Mouse (Mus musculus): ENCODE measurements around the gene Rpl4. TPM values are rescaled to one million over a fixed set of nuclear protein-coding genes. Genes with fewer than 3 reads are reported as not detected.
"Not testable (repeated sequence)": the region's sequence is repeated elsewhere in the genome, so short reads cannot be mapped to it uniquely, and the experiment has no call there.

Rpl4 gene
- polyA plus RNA-seq, 1 experiment from 2014 or later = 1,252 TPM

DNA sequence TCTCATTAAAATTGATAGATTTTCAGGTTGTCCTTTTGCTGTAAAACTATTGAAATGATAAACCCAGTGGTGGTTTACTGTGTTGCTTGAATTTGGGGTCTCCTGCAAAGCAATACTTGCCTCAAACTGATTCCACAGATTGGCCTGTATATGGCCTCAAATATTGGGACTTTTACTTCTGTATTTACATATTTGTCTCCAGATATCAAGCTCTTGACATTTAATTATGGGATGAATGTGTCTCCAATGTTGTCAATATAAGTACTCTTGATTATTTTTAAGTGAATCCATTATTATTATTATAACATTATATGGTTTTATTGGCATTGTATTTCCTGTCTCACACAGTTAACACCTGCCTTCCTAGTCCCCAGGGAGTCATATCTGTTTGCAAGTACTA is 1.2 kb downstream of the Rpl4 start:
- H3K4me2 ChIP-seq (replicated peaks) = peak overlapping the region; percentile 65
- H3K4me3 ChIP-seq (replicated peaks) = peak overlapping the region; percentile 83
- no peaks in the 10 kb centered on the region for H3K9me3 ChIP-seq
- ATAC-seq = no peak
- peaks cover 3% of the 10 kb centered on the region; the same call in 1 of the 2 replicates for H3K4me1 ChIP-seq (replicated peaks)
- H3K36me3 ChIP-seq = peaks cover 34% of the 10 kb centered on the region
- peak overlapping the region; percentile 87 for H3K9ac ChIP-seq
- H3K27me3 ChIP-seq (replicated peaks) = no peaks in the 10 kb centered on the region
- no peak overlapping the region for H3K27ac ChIP-seq

DNA sequence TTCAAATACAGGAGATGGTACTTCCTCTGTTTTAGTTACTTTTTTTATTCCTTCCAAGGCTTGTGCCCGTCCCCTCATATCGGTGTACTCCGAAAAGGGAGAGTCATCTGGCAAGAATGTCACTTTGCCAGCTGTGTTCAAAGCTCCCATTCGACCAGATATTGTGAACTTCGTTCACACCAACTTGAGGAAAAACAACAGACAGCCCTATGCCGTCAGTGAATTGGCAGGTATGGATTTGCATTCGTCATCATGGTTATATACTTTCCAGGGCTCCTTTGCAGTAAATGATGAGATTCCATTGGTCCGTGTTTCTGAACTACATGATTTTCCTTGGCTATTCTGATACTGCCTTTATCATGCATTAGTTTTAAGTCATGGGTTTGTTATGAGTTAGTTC is 1.6 kb downstream of the Rpl4 start:
- Histone ChIP-seq H3K9me3 (no peaks in the 10 kb centered on the region), H3K4me1 (replicated peaks) (peaks cover 4% of the 10 kb centered on the region; the same call in 1 of the 2 replicates), H3K27ac (no peak overlapping the region), H3K27me3 (replicated peaks) (no peaks in the 10 kb centered on the region), H3K36me3 (peaks cover 34% of the 10 kb centered on the region), H3K4me3 (replicated peaks) (peak overlapping the region; percentile 83), H3K4me2 (replicated peaks) (peak overlapping the region; percentile 65), H3K9ac (no peak overlapping the region)
- no peak for ATAC-seq
- 53% methylated on average over 8 of the region's 8 CpGs for WGBS

DNA sequence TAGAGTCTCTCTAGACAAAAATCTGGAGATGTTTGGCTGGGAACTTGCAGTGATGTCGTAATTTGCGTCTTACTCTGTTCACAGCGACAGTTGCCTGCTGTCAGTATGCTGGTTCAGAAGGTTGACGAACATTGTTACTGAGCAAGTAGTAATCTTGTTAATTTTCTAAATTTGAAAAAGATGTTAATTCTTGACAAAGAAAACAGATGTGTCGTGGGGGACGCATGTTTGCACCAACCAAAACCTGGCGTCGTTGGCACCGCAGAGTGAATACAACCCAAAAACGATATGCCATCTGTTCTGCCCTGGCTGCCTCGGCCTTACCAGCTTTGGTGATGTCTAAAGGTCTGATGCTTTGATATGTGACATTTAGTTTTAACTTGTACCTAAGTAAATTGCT is 2.2 kb downstream of the Rpl4 start:
- 88% methylated on average over 11 of the region's 11 CpGs for WGBS
- Histone ChIP-seq H3K4me3 (replicated peaks) (no peak overlapping the region), H3K4me2 (replicated peaks) (peak overlapping the region; percentile 65; the same call in 1 of the 2 replicates), H3K27ac (no peak overlapping the region), H3K9ac (no peak overlapping the region), H3K9me3 (no peaks in the 10 kb centered on the region), H3K4me1 (replicated peaks) (peaks cover 9% of the 10 kb centered on the region; the same call in 1 of the 2 replicates), H3K27me3 (replicated peaks) (no peaks in the 10 kb centered on the region), H3K36me3 (peaks cover 37% of the 10 kb centered on the region)
- no peak for ATAC-seq

DNA sequence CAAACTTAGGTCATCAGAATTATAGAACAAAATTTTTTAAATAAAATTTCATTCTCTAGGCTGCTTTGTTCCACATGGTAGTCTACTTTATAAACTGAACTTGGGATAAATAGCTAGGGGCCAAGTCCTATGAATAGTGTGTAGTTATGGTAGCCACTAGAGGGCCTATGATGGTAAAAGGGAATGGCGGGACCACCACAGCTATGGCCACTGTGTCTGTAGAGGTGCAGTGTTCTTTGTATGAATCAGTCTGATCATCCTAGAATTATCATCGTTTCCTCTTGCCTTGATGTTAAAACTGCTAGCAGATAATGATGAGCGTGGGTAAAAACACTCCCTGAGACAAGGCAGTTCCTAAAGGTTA is 5.4 kb downstream of the Rpl4 start:
- Histone ChIP-seq H3K36me3 (peaks cover 47% of the 10 kb centered on the region), H3K9ac (no peak overlapping the region), H3K4me1 (replicated peaks) (peaks cover 6% of the 10 kb centered on the region; the same call in 1 of the 2 replicates), H3K4me2 (replicated peaks) (peak overlapping the region; percentile 59), H3K4me3 (replicated peaks) (peak overlapping the region; percentile 68; the same call in 1 of the 2 replicates), H3K27ac (peak overlapping the region; percentile 91), H3K9me3 (no peaks in the 10 kb centered on the region), H3K27me3 (replicated peaks) (no peaks in the 10 kb centered on the region)
- WGBS = 37% methylated on average over 3 of the region's 3 CpGs
- ATAC-seq = peak; percentile 50

DNA sequence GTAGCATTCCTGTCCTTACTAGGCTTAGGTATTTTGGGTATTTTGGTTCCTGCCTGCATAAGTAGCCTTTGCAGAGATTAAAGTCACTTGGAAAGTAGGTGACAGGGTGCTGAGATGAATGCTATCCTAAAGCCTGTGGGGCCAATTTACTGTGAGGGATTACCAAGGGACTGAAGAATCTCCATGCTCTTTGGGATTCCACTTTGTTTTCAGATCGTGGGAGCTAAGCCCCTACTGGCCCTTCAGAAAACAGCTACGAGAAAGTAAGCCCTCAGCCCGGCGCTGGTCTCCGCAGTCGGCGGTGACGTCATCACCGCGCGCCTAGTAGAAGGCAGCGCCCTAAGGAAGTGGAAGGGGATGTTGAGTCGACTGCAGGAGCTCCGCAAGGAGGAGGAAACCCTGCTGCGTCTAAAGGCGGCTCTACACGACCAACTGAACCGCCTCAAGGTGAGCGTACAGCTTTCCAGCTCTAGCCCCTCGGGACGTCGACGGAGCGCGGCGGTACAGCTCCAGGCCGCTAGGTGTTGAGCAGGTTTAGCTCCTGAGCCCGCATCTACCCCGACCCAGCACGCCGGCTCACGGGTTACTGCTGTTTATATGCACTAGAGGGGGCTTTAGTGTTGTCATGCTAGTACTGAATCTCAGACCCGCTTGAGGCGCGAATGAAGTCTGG is 5.9 kb downstream of the Rpl4 start, which contains the start of gene Snapc5:
Snapc5 (plus strand) TSS at position 301 of the 673 bp plus-strand sequence.
- H3K4me3 ChIP-seq (replicated peaks) = peak within 1 kb of the TSS; percentile 68
- H3K36me3 ChIP-seq = peaks cover 49% of the 10 kb centered on the region
- peak within 1 kb of the TSS; percentile 91 for H3K27ac ChIP-seq
- H3K4me2 ChIP-seq (replicated peaks) = peak within 1 kb of the TSS; percentile 59
- no peaks in the 10 kb centered on the region for H3K9me3 ChIP-seq
- peak; percentile 97 for ATAC-seq
- WGBS = under 1% methylated on average over 35 of the region's 35 CpGs
- H3K9ac ChIP-seq = peak within 1 kb of the TSS; percentile 77
- peaks cover 6% of the 10 kb centered on the region; the same call in 1 of the 2 replicates for H3K4me1 ChIP-seq (replicated peaks)
- no peaks in the 10 kb centered on the region for H3K27me3 ChIP-seq (replicated peaks)

DNA sequence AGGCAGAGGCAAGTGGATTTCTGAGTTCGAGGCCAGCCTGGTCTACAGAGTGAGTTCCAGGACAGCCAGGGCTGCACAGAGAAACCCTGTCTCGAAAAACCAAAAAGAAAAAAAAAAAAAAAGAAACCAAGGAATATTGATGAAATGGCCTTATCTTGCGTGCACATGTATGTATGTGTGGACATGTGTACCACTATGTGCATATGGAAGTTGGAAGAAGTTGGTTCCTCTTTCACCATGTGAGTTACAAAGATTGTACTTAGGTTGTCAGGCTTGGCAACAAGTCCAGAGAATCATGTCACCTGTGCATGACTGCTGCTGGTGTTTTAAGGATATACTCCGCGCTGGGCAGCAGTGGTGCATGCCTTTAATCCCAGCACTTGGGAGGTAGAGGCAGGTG is 10.1 kb downstream of the Rpl4 start:
- H3K4me2 ChIP-seq (replicated peaks); H3K27ac ChIP-seq; H3K4me3 ChIP-seq (replicated peaks); H3K9me3 ChIP-seq; H3K9ac ChIP-seq; ATAC-seq; H3K4me1 ChIP-seq (replicated peaks); H3K27me3 ChIP-seq (replicated peaks): not testable (repeated sequence)
- peaks cover 31% of the 10 kb centered on the region for H3K36me3 ChIP-seq
- 91% methylated on average over 5 of the region's 5 CpGs for WGBS

DNA sequence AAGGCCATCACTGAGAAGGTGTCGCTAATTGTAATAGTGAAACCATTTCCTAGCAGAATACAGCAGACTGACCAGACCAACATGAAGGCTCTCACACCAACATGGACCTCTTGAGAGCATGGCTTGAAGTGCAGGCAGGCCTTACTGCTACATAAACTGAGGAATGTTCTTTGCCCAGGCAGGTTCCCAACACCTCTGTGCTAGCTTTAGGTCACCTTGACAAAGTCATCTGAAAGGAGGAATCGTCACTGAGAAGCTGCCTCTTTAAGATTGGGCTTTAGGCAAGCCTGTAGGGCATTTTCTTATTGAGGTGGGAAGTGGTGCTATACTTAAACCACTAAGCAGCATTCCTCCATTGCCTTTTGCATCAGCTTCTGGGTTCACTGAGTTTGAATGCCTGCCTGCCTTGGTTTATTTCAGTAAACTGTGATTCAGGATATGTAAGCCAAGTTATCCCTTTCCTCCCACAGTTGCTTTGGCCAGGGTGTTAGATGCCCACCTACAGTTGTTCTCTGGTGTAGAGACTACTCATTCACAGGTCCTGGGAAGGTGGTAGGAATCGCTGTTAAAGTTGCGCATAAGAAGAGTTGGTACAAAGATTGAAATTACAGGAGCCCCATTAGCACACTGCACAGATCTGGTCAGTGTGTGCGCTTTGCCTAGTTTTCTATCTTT is 11.1 kb downstream of the Rpl4 start:
- Histone ChIP-seq H3K4me2 (replicated peaks) (no peak overlapping the region), H3K27me3 (replicated peaks) (no peaks in the 10 kb centered on the region), H3K4me3 (replicated peaks) (no peak overlapping the region), H3K27ac (no peak overlapping the region), H3K9me3 (no peaks in the 10 kb centered on the region), H3K4me1 (replicated peaks) (peaks cover 6% of the 10 kb centered on the region; the same call in 1 of the 2 replicates), H3K36me3 (peaks cover 31% of the 10 kb centered on the region), H3K9ac (no peak overlapping the region)
- 93% methylated on average over 5 of the region's 5 CpGs for WGBS
- no peak for ATAC-seq

DNA sequence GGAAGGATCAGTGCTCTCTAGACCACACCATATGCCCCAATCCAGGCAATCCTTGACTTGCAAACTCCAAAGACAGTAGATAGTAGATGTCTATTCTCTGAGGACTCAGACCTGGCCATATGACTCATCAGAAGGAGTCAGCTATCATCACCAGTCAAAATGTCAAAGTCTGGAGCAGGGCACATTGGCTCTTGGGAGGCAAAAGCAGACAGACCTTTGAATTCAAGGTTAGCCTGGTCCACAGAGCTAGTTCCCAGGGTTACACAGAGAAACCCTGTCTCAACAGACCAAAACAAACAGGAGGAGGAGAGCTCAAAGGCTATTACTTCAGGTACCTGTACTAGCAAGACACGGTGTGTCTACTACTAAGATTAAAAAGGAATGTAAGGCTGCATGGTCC is 20.7 kb downstream of the Rpl4 start:
- ATAC-seq = no peak
- Histone ChIP-seq H3K4me3 (replicated peaks) (no peak overlapping the region), H3K27ac (no peak overlapping the region), H3K27me3 (replicated peaks) (no peaks in the 10 kb centered on the region), H3K4me1 (replicated peaks) (peaks cover 5% of the 10 kb centered on the region; the same call in 1 of the 2 replicates), H3K9me3 (no peaks in the 10 kb centered on the region), H3K4me2 (replicated peaks) (no peak overlapping the region), H3K9ac (no peak overlapping the region), H3K36me3 (peaks cover 27% of the 10 kb centered on the region)
- WGBS = 81% methylated on average over 1 of the region's 1 CpGs

DNA sequence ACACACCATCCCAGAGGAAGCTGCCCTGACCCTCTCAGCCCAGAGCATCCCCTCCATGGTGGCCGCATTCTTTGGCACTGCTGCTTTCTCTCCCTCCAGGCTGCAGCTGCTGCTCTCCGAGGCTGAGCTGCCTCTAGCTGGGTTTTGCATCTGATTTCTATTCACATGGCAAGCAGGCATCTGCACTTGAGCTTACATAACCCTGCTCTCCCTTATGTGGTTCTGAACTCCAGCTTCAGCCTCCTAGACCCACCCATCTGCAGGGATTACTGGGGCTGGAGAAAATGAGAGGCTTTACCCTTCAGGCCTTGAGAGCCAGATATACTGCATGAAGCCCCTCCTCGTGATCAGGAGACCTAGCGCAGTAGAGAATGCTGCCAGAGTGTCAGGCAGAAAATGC is 22.4 kb downstream of the Rpl4 start:
- Histone ChIP-seq H3K9me3 (no peaks in the 10 kb centered on the region), H3K9ac (no peak overlapping the region; the same call in 1 of the 2 replicates), H3K27ac (no peak overlapping the region), H3K36me3 (peaks cover 24% of the 10 kb centered on the region), H3K4me1 (replicated peaks) (peaks cover 9% of the 10 kb centered on the region; the same call in 1 of the 2 replicates), H3K27me3 (replicated peaks) (no peaks in the 10 kb centered on the region), H3K4me3 (replicated peaks) (no peak overlapping the region), H3K4me2 (replicated peaks) (no peak overlapping the region)
- ATAC-seq = no peak
- 66% methylated on average over 4 of the region's 4 CpGs for WGBS

DNA sequence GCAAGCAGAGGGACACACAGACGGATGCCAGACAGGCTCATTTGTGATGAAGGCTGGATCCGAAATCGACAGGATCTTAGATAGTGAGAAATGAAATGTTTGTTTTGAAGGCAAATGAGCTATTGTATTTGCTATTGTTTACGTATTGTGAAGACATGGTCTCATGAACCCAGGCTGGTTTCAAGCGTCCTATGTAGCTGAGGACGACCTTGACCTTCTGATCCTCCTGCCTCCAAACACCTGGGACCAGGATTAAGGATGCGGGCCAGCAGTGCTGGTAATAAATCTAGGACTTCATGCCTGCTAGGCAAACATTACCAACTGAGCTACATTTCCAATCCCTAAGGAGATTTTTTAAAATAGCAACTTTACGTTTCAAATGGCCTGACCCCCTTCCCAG is 24.3 kb downstream of the Rpl4 start:
- H3K27me3 ChIP-seq (replicated peaks) = no peaks in the 10 kb centered on the region
- 76% methylated on average over 8 of the region's 8 CpGs for WGBS
- H3K9ac ChIP-seq = no peak overlapping the region
- H3K4me1 ChIP-seq (replicated peaks) = peaks cover 9% of the 10 kb centered on the region; the same call in 1 of the 2 replicates
- H3K4me3 ChIP-seq (replicated peaks) = no peak overlapping the region
- no peak overlapping the region for H3K27ac ChIP-seq
- peaks cover 13% of the 10 kb centered on the region for H3K36me3 ChIP-seq
- H3K9me3 ChIP-seq = no peaks in the 10 kb centered on the region
- H3K4me2 ChIP-seq (replicated peaks) = no peak overlapping the region
- ATAC-seq = no peak

DNA sequence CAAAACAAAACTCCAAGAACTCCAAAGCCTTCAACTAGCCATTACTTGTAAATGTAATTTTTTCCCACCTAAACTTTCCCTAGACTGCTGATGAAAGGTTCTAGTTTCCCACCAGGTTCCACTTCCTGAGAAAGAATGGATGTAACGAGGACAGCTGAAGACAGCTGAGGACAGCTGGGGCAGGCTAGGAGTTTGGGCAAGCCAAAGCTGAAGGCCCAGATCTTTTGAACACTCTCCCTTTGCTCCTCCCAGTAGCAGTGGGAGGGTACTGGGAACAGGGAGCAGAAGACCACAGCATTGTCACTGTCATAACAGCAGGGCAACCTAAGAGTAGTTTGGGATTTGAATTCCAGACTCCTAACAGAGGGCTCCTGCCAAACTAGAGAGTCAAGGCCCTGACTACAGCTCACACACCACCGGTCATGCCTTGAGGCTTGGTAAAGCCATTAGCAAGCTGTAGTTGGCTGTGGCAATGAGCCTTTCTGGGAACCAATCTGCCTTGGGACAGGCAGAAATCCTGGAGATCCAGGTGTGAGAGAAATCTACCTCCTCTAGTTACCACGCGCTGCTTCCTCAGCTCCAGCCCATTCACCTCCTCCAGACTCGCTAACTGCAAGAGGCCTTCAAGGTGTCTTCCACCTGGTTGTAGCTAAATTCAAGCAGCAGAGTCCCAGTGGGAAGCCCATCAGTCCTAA is 25.0 kb downstream of the Rpl4 start:
- H3K27ac ChIP-seq = peak overlapping the region; percentile 72
- no peaks in the 10 kb centered on the region for H3K9me3 ChIP-seq
- 0 out of 2 replicates have a peak, but pooled peaks have one; percentile 17 for ATAC-seq
- WGBS = 91% methylated on average over 5 of the region's 5 CpGs
- no peak overlapping the region for H3K4me3 ChIP-seq (replicated peaks)
- H3K36me3 ChIP-seq = peaks cover 8% of the 10 kb centered on the region
- no peak overlapping the region for H3K9ac ChIP-seq
- peaks cover 9% of the 10 kb centered on the region; the same call in 1 of the 2 replicates for H3K4me1 ChIP-seq (replicated peaks)
- no peak overlapping the region for H3K4me2 ChIP-seq (replicated peaks)
- H3K27me3 ChIP-seq (replicated peaks) = no peaks in the 10 kb centered on the region

DNA sequence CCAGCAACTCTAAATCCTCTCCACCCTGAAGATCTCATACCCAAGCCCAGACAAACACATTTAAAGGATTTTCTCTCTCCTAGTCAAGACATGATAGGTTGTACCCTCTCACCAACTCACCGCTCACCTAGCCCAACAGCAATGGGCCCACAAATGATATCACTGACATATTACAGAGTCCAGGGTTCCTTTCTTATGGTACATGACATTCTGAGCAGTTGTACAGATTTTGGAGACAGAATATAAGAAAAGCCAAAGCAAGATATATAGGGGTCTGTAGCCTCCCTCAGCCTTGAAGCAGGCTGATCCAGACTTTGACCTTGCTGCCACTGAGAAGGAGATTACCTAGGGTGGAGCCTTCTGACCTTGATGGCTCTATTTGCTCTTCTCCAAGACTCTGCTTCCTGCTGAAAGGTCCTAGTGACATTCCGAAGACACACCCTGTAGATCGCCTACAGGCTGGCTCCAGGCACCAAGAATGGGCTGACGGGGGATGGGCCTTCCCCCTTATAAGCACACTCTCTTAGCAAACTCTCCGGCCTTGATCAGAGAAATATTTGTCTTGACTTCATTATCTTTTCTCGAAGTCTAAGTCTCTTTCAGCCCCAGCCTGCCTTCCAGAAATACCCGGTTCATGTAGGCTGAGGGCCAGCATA is 25.7 kb downstream of the Rpl4 start:
- H3K9me3 ChIP-seq; H3K9ac ChIP-seq; H3K36me3 ChIP-seq; H3K4me3 ChIP-seq (replicated peaks); H3K27me3 ChIP-seq (replicated peaks); H3K4me2 ChIP-seq (replicated peaks); H3K4me1 ChIP-seq (replicated peaks): not testable (repeated sequence)
- peak; percentile 55 for ATAC-seq
- 68% methylated on average over 7 of the region's 7 CpGs for WGBS
- peak overlapping the region; percentile 72 for H3K27ac ChIP-seq
